Mouse (Mus musculus): ENCODE measurements at regions not wholly inside any gene's neighbourhood (a gene's known extent, or its start where the extent isn't known, plus 50 kb on each side); places are given as distances from the start of the nearest gene placed in this dataset.
"Not testable (repeated sequence)": the region's sequence is repeated elsewhere in the genome, so short reads cannot be mapped to it uniquely, and the experiment has no call there.

DNA sequence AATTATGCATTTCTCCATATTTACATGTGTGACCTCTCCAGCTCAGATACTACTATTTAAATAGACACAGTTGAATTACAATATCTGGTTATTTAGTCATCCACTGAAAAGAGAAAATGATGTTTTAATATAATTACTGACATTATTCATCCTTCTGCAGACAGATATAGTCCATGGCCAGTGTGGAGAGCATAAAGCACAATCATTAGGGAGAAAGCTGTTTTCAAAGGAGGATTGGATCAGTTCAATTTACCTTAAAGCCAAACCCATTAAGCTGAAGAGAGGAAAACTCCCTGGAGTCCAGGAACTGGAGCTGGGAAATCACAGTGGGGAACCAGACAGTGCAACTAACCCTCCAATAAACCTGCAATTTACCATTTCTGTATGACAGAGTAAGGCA is 339.8 kb upstream of the Rgs17 start:
- no peaks in the 10 kb centered on the region for H3K27me3 ChIP-seq
- H3K27ac ChIP-seq, result no peak overlapping the region
- no peak overlapping the region for H3K4me2 ChIP-seq
- H3K4me3 ChIP-seq, result no peak overlapping the region
- ATAC-seq (ENCODE audit: low FRiP score), result 0 out of 2 replicates have a peak, but pooled peaks have one; percentile 60
- no peaks in the 10 kb centered on the region for H3K36me3 ChIP-seq
- H3K9me3 ChIP-seq, result no peaks in the 10 kb centered on the region
- no peaks in the 10 kb centered on the region for H3K4me1 ChIP-seq (replicated peaks)
- no peak overlapping the region for H3K9ac ChIP-seq

DNA sequence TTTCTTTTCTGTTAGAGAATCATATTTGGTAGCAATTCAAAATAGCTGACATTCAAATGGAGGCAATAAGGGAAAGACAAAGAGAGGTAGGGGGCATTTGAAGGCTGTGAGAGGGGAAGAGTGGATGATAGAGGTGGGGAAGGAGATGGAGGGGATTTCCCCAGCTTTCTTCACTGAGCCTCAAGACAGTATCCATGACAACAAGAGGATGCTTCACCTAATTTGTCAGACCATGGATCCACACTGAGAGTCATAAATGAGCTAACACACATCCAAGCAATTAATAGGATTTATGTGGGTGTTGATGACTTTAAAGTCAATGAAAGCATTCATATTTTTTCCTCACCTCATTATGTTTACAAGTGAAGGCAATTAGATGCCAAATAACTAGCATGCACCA is 343.5 kb upstream of the Rgs17 start:
- Histone ChIP-seq H3K4me1 (replicated peaks) (no peaks in the 10 kb centered on the region), H3K9me3 (no peaks in the 10 kb centered on the region), H3K36me3 (no peaks in the 10 kb centered on the region), H3K4me2 (no peak overlapping the region), H3K4me3 (no peak overlapping the region), H3K27me3 (no peaks in the 10 kb centered on the region), H3K27ac (no peak overlapping the region), H3K9ac (no peak overlapping the region)
- 0 out of 2 replicates have a peak, but pooled peaks have one; percentile 65 for ATAC-seq (ENCODE audit: low FRiP score)

DNA sequence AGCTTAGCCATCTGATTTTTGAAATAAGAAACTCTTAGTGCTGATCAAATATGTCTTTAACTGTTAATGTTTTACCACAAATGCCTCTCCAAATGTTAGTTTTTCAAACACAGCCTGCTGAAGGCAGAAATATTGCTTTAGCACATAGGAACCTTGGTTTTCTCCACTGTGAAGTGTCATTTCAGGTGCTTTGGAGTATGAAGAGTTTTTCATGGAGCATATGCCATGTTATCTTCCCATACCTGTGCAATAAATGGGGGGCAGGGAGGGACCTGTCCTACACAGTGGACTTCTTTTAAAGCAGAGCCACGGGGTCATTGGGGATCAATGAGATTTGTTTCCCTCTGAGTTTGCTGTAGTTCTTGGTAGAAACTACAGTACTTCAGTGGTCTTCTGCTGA is 369.2 kb upstream of the Rgs17 start:
- Histone ChIP-seq H3K4me1 (replicated peaks) (no peaks in the 10 kb centered on the region), H3K4me3 (no peak overlapping the region), H3K27me3 (no peaks in the 10 kb centered on the region), H3K27ac (no peak overlapping the region), H3K9ac (no peak overlapping the region), H3K36me3 (no peaks in the 10 kb centered on the region), H3K4me2 (no peak overlapping the region), H3K9me3 (no peaks in the 10 kb centered on the region)
- 76% methylated on average over 1 of the region's 1 CpGs for WGBS
- no peak for ATAC-seq (ENCODE audit: low FRiP score)

DNA sequence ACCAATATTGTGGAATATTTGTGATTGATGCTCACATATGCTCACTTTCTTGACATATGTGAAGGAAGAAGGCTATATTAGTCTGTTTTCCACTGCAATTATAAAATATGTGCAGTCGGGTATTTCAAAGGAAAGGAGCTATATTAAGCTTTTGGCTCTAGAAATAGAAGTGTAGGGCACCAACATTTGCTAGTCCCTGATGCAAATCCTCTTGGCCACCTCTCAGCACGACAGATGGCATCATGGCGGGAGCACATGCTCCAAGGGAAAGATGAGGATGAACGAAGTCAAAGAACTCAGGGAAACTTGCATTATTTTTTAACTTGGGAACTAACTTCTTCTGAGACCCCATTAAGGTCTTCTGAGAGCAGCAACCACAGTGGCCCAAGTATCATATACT is 374.4 kb upstream of the Rgs17 start:
- H3K9me3 ChIP-seq, result no peaks in the 10 kb centered on the region
- H3K4me1 ChIP-seq (replicated peaks), result 0 out of 2 replicates have a peak, but pooled peaks cover 3% of the 10 kb centered on the region
- WGBS, result 89% methylated on average over 4 of the region's 4 CpGs
- H3K4me3 ChIP-seq, result no peak overlapping the region
- H3K9ac ChIP-seq, result no peak overlapping the region
- H3K4me2 ChIP-seq, result no peak overlapping the region
- H3K36me3 ChIP-seq, result no peaks in the 10 kb centered on the region
- no peak overlapping the region for H3K27ac ChIP-seq
- H3K27me3 ChIP-seq, result no peaks in the 10 kb centered on the region
- ATAC-seq (ENCODE audit: low FRiP score), result no peak

DNA sequence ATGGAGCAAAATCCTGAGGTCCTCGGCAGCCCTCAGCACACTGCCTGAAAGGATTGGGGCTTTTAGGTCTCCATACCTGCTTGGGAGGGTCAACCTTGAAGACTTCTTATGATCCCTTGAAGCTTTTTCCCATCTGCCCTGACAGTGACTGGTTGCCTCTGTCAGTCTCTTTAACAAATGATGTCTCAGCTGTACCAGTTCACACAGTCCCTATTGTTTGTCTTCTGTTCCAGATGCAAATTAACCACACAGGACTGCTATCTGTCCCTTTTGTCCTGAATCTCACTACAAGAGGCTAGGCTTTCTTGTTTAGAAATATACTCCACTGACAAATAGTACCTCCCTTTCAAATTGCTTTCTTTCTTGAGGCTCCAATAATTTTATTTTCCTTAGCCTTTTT is 375.6 kb upstream of the Rgs17 start:
- WGBS, result 44% methylated on average over 1 of the region's 1 CpGs

DNA sequence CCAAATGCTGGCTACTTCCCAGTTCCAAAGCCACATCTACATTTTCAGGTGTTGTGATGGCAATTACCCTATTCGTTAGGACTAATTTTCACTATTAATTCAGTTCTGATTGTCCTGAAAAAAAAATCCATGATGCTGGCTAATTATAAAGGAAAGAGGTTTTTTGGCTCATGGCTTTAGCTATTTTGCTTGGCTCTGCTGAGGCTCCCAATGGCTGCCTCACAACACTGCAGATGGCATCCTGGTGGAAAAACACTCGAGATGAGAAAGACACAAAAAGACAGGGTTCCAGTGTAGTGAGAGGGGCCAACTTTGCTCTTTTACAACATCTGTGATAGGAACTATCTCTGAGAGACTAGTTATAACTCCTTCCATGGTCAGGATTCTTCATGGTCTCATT is 376.5 kb upstream of the Rgs17 start:
- H3K27ac ChIP-seq, result no peak overlapping the region
- no peak overlapping the region for H3K4me2 ChIP-seq
- H3K9me3 ChIP-seq, result no peaks in the 10 kb centered on the region
- no peak overlapping the region for H3K4me3 ChIP-seq
- 0 out of 2 replicates have a peak, but pooled peaks cover 3% of the 10 kb centered on the region for H3K4me1 ChIP-seq (replicated peaks)
- no peak overlapping the region for H3K9ac ChIP-seq
- WGBS, result 78% methylated on average over 2 of the region's 2 CpGs
- no peaks in the 10 kb centered on the region for H3K36me3 ChIP-seq
- no peaks in the 10 kb centered on the region for H3K27me3 ChIP-seq
- no peak for ATAC-seq (ENCODE audit: low FRiP score)

More for the DNA sequence above, 375.6 kb upstream of the Rgs17 start:
- no peak overlapping the region for H3K4me2 ChIP-seq
- no peak overlapping the region for H3K27ac ChIP-seq
- H3K36me3 ChIP-seq, result no peaks in the 10 kb centered on the region
- no peak overlapping the region for H3K9ac ChIP-seq
- no peaks in the 10 kb centered on the region for H3K27me3 ChIP-seq
- no peaks in the 10 kb centered on the region for H3K9me3 ChIP-seq
- no peak overlapping the region for H3K4me3 ChIP-seq
- H3K4me1 ChIP-seq (replicated peaks), result 0 out of 2 replicates have a peak, but pooled peaks cover 3% of the 10 kb centered on the region
- no peak for ATAC-seq (ENCODE audit: low FRiP score)

DNA sequence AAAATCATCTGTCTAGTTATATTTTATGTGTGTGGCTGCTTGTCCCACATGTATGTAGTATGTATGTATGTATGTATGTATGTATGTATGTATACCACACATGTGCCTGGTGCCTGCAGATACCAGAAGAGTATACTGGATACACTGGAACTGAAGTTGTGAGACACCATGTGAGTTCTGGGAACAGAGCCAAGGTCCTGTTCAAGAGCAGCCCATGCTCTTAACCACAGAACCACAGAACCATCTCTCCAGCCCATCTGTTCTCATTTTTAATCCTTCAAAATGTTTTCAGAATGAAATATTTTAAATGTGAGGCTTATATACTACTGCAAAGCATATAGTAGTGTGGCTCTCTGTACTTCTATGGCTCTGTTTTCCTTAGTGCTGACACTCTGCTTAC is 379.3 kb upstream of the Rgs17 start:
- Histone ChIP-seq H3K9me3 (no peaks in the 10 kb centered on the region), H3K27ac (no peak overlapping the region), H3K36me3 (no peaks in the 10 kb centered on the region), H3K4me1 (replicated peaks) (0 out of 2 replicates have a peak, but pooled peaks cover 3% of the 10 kb centered on the region), H3K4me2 (no peak overlapping the region), H3K27me3 (no peaks in the 10 kb centered on the region), H3K9ac (no peak overlapping the region), H3K4me3 (no peak overlapping the region)
- no peak for ATAC-seq (ENCODE audit: low FRiP score)

DNA sequence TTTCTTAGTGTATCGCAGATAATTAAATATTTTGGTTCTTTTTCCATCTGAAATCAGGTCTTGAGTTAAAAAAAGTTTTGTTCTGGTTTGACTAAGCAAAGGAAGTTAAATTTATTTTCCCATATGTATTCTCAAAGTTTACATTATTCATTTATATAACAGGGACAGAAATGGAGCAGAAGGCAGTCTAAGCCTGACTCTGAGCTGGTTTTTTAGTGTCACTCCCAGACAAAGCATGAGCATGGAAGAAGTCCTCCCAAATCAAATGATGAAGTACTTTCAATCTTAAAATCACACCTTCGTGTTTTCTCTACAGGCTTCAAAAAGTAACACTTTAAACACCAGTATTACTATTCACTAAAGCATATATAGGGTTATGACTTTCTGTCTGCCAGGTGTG is 387.2 kb upstream of the Rgs17 start:
- H3K36me3 ChIP-seq, result no peaks in the 10 kb centered on the region
- H3K27me3 ChIP-seq, result no peaks in the 10 kb centered on the region
- H3K4me2 ChIP-seq, result no peak overlapping the region
- no peak overlapping the region for H3K4me3 ChIP-seq
- H3K4me1 ChIP-seq (replicated peaks), result no peaks in the 10 kb centered on the region
- H3K9ac ChIP-seq, result no peak overlapping the region
- H3K27ac ChIP-seq, result no peak overlapping the region
- H3K9me3 ChIP-seq, result 0 out of 2 replicates have a peak, but pooled peaks cover 3% of the 10 kb centered on the region
- 91% methylated on average over 2 of the region's 2 CpGs for WGBS
- ATAC-seq (ENCODE audit: low FRiP score), result no peak

DNA sequence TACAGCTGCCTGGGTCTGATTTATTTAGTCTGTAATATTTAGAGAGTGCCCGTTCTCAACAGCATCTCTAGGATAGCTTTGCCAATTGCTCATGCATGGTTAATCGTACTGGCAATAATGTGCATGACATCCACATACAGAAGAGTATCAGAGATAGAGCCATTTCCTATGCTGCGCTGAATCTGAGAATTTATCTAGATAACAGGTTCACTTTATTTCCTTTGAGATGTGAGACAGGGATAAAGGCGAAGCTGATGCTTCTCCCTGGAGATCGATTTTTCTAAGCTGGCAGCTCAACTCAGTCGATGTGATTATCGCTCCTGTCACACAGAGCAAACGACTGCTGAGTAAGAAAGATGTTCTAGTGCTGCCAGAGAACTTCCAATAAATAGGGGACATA is 416.7 kb upstream of the Oprm1 start:
- H3K4me1 ChIP-seq (replicated peaks), result no peaks in the 10 kb centered on the region
- H3K36me3 ChIP-seq, result no peaks in the 10 kb centered on the region
- no peak overlapping the region for H3K9ac ChIP-seq
- no peak overlapping the region for H3K4me3 ChIP-seq
- H3K27me3 ChIP-seq, result no peaks in the 10 kb centered on the region
- H3K9me3 ChIP-seq, result no peaks in the 10 kb centered on the region
- ATAC-seq (ENCODE audit: low FRiP score), result peak; percentile 49; the same call in 1 of the 2 replicates
- H3K27ac ChIP-seq, result no peak overlapping the region
- no peak overlapping the region for H3K4me2 ChIP-seq
- WGBS, result 65% methylated on average over 8 of the region's 8 CpGs

DNA sequence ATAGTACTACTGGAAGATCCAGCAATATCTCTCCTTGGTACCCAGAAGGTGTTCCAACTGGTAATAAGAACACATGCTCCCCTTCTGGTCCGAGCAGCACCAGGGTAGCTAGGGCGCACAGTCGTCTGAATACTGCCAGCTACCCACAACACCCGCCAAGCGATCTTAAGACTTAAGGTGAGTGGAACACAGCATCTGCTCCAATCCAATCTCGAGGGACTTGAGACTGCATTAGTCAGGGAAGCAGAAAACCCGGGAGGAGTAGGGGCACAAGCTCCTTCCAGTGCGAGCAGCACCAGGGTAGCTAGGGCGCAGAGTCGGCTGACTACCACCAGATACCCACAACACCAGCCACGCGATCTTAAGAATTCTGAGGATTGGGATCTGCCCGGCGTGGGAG is 409.1 kb upstream of the Oprm1 start:
- H3K4me1 ChIP-seq (replicated peaks); H3K27ac ChIP-seq; H3K4me2 ChIP-seq; H3K9ac ChIP-seq; H3K27me3 ChIP-seq; H3K9me3 ChIP-seq; H3K4me3 ChIP-seq; ATAC-seq (ENCODE audit: low FRiP score); H3K36me3 ChIP-seq: not testable (repeated sequence)
- 90% methylated on average over 14 of the region's 14 CpGs for WGBS

DNA sequence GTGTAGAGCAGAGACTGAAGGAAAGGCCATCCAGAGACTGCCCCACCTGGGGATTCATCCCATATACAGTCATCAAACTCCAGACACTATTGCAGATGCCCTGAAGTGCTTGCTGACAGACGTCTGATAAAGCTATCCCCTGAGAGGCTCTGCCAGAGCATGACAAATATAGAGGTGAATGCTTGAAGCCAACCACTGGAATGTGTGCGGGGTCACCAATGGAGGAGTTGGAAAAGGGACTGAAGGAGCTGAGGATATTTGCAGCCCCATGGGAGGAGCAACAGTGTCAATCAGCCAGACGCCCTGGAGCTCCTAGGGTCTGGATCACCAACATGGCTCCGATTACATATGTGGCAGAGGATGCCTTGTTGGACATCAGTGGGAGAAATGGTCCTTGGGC is 392.1 kb upstream of the Oprm1 start:
- H3K27me3 ChIP-seq, result no peaks in the 10 kb centered on the region
- ATAC-seq (ENCODE audit: low FRiP score), result no peak
- no peaks in the 10 kb centered on the region for H3K36me3 ChIP-seq
- 74% methylated on average over 4 of the region's 4 CpGs for WGBS
- H3K9me3 ChIP-seq, result no peaks in the 10 kb centered on the region
- H3K9ac ChIP-seq, result no peak overlapping the region
- no peak overlapping the region for H3K27ac ChIP-seq
- H3K4me3 ChIP-seq, result no peak overlapping the region
- H3K4me2 ChIP-seq, result no peak overlapping the region
- no peaks in the 10 kb centered on the region for H3K4me1 ChIP-seq (replicated peaks)

DNA sequence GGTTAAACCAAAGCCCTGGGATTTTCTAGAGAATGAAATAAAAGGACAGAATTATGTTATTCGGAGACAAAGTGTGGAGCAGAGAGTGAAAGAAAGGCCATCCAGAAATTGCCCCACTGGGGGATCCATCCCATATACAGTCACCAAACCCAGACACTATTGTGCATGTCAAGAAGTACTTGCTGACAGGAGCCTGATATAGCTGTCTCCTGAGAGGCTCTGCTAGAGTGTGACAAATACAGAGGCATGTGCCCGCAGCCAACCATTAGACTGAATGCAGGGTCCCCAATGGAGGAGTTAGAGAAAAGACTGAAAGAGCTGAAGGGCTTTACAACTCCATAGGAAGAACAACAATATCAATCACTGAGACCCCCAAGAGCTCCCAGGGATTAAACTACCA is 386.6 kb upstream of the Oprm1 start:
- no peaks in the 10 kb centered on the region for H3K4me1 ChIP-seq (replicated peaks)
- 90% methylated on average over 2 of the region's 2 CpGs for WGBS
- H3K27me3 ChIP-seq, result no peaks in the 10 kb centered on the region
- no peaks in the 10 kb centered on the region for H3K9me3 ChIP-seq
- no peak overlapping the region for H3K27ac ChIP-seq
- no peak overlapping the region for H3K4me3 ChIP-seq
- H3K4me2 ChIP-seq, result no peak overlapping the region
- ATAC-seq (ENCODE audit: low FRiP score), result no peak
- no peak overlapping the region for H3K9ac ChIP-seq
- no peaks in the 10 kb centered on the region for H3K36me3 ChIP-seq

DNA sequence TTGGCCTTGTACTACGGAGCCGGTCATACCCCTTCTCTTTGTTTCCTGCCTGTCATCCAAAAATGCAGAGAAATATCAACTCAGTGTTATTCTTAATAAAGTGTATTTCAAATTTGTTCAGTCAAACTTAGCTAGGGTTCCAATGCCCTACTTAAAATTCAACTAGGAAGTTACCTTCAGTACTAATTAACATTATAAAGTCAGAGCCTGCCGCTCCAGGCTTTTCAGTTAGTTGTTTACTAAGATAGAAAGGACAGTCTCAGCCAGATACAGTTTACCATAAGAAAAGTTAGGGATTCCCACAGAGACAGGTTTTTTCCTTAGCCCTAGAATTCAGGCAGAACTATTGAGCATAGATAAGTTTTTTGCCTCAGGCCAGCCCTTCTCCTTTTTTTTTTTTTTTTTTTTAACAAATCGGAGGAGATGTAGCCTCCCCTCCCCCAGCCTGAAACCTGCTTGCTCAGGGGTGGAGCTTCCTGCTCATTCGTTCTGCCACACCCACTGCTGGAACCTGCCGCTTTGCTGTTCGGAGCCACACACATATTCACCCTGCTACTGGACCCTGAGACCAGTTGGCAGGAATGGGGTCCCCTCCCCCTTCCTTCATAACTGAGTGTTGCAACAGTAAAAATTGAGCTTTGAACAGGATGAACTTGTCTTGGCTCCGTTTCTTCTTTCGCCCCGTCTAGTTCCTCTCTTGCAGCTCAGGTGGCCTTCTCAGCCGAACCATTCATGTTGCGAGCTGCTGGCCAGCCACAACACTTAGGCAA is 340.8 kb upstream of the Oprm1 start:
- not testable (repeated sequence) for H3K4me3 ChIP-seq; H3K4me1 ChIP-seq (replicated peaks); H3K27me3 ChIP-seq; H3K9ac ChIP-seq; H3K27ac ChIP-seq; H3K4me2 ChIP-seq; ATAC-seq (ENCODE audit: low FRiP score); H3K9me3 ChIP-seq; H3K36me3 ChIP-seq
- WGBS, result 78% methylated on average over 12 of the region's 12 CpGs

Measured in hindbrain, embryonic 13.5 days (tissue).